Mouse (Mus musculus) CD8-positive naive resting alpha-beta T cell, adult 2 months (primary cell): ENCODE measurements around the gene Perm1.

Source experiments
- DNase-seq, 2 experiments: peaks; one replicate each; pipeline ENCODE4 v3.0.0; 2022; ENCODE audit warnings: low read depth in 2 of 2, low spot score in 2 of 2

Gene Perm1

GRCm38 (mm10) chr4:156215649-156216048 lies at the start of gene Perm1:
Perm1 (plus strand) TSS chr4:156215868.
- DNase-seq = no peak

DNA sequence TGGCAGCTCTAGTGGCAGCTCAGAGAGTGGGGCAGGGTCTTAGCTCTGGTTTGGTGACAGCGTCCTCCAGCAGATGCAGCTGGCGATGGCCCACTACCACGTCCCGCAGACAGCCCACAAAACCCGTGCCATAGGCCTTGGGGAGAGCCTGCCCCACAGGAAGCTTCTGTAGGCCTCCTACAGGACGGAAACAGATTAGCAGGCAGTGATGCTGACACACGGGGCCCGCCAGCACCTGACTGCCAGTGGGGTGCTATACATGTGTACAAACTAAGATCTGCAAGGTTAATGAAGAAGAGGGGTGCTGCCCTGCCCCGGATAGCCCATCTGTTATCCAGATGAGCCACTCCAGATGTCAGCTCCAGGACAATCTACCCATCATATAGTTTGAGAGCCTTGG lies 49.2 kb upstream of the Perm1 start:
- no peak for DNase-seq

DNA sequence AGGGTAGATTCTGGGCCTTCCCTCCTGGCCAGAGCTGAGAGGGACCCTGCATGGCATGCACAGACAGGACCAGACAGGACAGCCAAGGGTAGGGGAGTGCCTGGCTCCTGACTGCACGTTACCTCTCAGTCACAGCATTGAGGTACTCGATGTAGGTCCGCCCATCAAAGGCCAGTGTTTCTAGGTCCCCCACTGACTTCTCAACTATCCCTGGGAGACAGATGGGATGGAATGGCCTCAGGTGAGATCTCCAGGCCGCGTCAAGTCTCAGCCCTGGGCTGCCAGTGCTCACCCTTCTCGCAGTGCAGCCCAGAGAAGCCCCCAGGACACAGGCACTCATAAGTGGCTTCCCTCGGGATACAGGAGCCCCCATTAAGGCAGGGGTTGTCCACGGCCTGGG lies 47.1 kb upstream of the Perm1 start:
- DNase-seq = no peak

DNA sequence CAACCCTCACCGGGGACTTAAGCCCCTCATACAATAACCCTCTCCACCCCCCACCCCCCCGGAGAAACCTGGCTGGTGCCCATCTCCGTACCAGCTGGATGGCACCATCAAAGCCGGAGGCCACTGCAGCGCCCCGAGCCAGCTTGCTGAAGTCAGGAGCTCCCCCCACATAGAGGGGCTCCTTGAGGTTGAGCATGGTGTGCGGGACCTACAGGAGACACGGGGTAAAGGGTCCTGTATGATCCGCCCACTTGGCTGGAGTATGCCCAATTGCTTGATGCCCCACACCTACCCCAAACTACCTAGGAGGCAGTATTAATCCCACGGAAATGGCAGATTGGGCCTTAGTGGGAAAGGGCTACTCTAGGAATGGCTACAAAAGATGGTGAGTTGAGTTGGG lies 46.5 kb upstream of the Perm1 start:
- no peak for DNase-seq

- DNase-seq = no peak
These were observed 43.8 kb upstream of the Perm1 start for GRCm38 (mm10) chr4:156171828-156172227.

GRCm38 (mm10) chr4:156177630-156178029 lies 38.0 kb upstream of the Perm1 start:
- no peak for DNase-seq

DNA sequence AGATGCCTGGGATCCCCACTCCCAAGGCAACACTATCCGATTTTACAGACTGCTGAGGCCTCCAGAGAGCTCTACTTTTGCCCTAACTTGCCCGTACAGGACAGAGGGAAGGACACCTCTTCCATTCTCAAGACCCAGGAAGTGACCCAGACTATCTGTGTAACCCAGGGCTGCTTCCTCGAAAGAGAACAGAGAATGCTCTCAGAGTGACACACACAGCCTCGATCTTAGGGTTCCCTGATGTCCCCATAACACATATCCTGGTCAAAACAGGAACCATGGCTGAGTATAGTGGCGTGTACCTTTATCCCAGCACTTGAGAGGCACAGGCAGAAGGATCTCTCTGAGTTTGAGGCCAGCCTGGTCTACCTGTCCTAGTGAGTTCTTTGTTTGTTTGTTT lies 31.9 kb upstream of the Perm1 start:
- no peak for DNase-seq

- no peak for DNase-seq
These were observed 31.2 kb upstream of the Perm1 start for GRCm38 (mm10) chr4:156184291-156184954.

DNA sequence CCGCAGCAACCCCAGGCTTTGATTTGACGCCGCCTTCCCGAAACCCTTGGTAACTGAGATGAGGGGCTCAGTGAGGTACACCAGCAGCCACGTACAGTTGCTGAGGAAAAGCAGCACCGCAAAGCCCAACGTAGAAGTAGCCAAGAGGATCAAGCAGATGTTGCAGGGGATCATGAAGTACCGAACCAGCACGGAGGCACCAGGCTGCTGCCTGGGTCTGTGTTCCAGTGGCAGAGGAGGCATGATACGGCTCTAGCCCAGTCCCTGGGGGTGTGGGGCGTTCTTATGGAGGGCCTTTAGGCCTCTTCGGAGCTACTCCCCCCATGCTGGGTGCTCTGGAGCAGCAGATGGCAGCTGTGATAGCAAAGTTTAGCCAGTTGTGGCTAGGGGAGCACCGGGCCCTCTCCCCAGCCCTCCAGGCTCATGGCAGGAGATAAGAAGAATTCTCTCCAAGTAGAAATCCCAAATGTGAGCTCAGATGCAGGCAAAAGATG lies 30.2 kb upstream of the Perm1 start:
- no peak for DNase-seq

DNA sequence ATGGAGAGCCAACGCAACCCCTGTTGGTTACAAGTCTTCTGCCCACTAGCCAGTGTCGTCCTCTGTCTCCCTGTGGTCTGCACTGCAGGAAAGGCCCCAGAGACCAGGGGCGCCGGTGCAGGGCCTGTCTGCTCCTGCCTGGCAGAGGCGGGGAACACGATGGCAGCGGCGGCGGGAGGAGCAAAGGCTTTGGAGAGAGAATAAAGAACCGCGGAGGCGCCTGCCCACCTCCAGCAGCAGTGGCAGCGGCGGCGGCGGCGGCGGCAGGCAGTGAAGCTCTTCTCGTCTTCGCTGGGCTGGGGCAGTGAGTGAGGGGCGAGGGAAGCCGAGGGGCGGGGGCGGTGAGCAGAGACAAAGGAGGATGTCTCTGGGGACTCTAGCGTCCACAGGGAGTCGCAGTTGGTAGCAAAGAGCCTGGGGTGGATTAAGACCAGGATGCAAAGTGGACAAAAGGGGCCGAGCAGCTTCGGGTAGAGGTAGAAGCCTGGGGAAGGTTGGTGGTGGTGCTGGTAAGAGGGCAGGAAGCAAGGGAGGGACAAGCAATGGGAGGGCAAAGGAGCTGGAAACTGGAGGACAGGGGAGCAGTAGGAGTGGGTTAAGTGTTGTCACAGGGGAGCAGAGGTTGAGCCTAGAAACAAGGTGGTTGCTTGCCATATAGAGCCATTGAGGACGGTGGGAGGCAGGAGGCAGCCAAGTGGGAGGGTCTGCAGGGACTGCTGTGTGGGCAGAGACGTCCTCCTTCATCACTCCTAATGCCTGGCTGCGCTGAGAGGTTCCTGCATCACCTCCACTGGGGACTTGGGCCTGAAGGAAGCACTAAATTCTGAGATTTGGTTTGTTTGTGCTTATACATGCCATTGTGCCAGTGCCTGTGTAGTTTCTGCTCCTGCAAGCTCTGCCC lies 29.5 kb upstream of the Perm1 start:
- no peak for DNase-seq

- no peak for DNase-seq
These were observed 27.4 kb upstream of the Perm1 start for GRCm38 (mm10) chr4:156188162-156188810.

DNA sequence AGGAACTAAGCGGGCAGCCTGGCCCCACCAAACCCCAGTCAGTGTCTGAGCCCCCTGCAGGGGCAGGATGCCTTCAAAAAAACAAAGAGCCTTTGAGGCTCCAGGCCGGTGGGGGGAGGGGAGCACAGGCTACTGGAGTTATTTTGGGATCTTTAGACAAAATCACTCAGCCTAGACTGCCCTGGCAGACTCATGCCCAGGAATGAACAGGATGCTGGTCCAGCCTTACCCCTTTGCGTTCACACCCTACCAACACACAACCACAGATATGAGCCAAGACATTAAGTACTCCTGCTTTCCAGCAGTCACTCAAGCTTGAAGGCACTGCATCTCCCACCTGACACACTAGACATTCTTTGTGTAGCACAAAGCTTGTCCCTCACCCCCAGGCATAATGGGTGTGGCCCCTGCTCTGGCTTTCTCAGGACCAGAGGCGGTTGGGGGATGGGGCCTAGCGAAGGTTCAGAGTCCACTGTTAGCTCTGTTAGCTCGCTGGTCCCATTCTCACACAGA lies 26.8 kb upstream of the Perm1 start:
- DNase-seq = no peak

DNA sequence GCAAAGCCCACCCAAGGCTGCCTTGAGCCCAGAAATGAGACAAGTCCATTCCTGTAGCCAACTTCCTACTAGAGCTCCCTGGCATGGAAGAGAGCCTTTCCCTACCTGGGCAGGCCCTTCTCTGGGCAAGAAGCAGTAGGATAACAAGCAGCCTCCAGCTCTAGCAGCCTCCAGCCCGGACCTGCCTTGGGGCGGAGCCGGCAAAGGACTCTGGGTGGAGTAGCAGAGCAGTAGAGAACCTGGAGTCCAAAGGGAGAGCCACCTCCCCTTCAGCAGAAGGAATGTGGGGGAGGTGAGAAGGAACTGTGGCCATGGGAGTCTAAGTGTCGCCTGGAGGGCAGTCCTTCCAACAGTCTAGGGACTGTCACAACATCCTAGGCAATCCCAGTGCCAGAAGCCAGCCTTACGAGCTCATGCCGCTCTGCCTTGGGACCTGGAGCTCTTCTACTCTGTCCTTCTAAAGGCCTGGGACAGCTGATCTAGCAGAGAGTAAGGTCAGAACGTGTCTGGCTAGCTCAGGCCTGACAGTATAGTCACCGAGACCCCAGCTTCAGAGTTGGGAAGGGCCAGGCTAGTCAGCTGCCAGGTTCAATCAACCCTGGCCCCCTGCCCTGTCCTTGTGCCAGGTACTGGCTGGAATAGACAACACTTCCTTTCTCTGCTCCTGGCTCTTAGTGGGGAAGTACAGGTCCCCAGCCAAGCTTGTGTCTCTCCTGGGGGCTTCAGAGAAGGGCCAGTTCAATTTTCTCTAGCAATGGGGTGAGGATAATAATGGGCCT lies 23.1 kb upstream of the Perm1 start:
- no peak for DNase-seq

GRCm38 (mm10) chr4:156193200-156193590 lies 22.5 kb upstream of the Perm1 start:
- DNase-seq = no peak

- no peak for DNase-seq
These were observed 21.8 kb upstream of the Perm1 start for GRCm38 (mm10) chr4:156193906-156194305.

GRCm38 (mm10) chr4:156194346-156194745 lies 21.3 kb upstream of the Perm1 start:
- DNase-seq = no peak

- peak in 1 of 2 experiments; percentile 18 for DNase-seq
These were observed 19.5 kb upstream of the Perm1 start for GRCm38 (mm10) chr4:156195927-156196870.

GRCm38 (mm10) chr4:156197131-156197828 lies 18.4 kb upstream of the Perm1 start, which contains the start of gene Agrn:
Agrn (minus strand) TSS chr4:156197488.
- DNase-seq = peak; percentile 37 to 38

GRCm38 (mm10) chr4:156197829-156198205 lies 17.9 kb upstream of the Perm1 start:
- peak; percentile 25 to 30 for DNase-seq
